Comparison of ENCODE assay signal across 8 mouse cellular contexts in genomic region chr11:57646940-57647339, GRCm38 (mm10). TPM values are rescaled to one million over a fixed set of nuclear protein-coding genes. Genes with fewer than 3 reads are reported as not detected.
A peak's percentile ranks its signal among the peaks of the same experiment; 100 is the strongest.
DNase-seq lines count a peak whose midpoint lies in the region; ATAC-seq and TF ChIP-seq lines count a peak whose summit lies in the region.

No protein-coding gene starts in this region.

- H3K27me3 ChIP-seq in erythroblast, embryonic 14.5 days (ENCODE audit: control insufficient read depth), result peaks cover 19% of the 10 kb centered on the region
- peaks cover 11% of the 10 kb centered on the region; the same call in 1 of the 2 replicates for H3K27me3 ChIP-seq in liver, embryonic 12.5 days (replicated peaks)
- no peaks in the 10 kb centered on the region for H3K27me3 ChIP-seq in stomach, postnatal 0 days (ENCODE audit: control insufficient read depth, insufficient read depth, low read length)

- peaks cover 80% of the 10 kb centered on the region for H3K4me1 ChIP-seq in erythroblast, embryonic 14.5 days (ENCODE audit: control insufficient read depth)
- H3K4me1 ChIP-seq in liver, embryonic 12.5 days, result peaks cover 76% of the 10 kb centered on the region
- H3K4me1 ChIP-seq in stomach, postnatal 0 days (replicated peaks; ENCODE audit: control insufficient read depth, insufficient read depth), result peaks cover 6% of the 10 kb centered on the region; the same call in 1 of the 2 replicates

- H3K36me3 ChIP-seq in erythroblast, embryonic 14.5 days (ENCODE audit: control insufficient read depth), result peaks cover 54% of the 10 kb centered on the region
- H3K36me3 ChIP-seq in liver, embryonic 12.5 days, result peaks cover 27% of the 10 kb centered on the region
- H3K36me3 ChIP-seq in stomach, postnatal 0 days (ENCODE audit: control insufficient read depth, insufficient read depth, low read length), result no peaks in the 10 kb centered on the region

- no peak for TF ChIP-seq CTCF in stomach, postnatal 0 days (IDR thresholded peaks at IDR 0.05; ENCODE audit: low read depth)

- H3K27ac ChIP-seq in liver, embryonic 12.5 days, result 0 out of 2 replicates have a peak overlapping the region, but pooled peaks have one; percentile 20
- H3K27ac ChIP-seq in stomach, postnatal 0 days (replicated peaks), result no peak overlapping the region

- no peaks in the 10 kb centered on the region for H3K9me3 ChIP-seq in erythroblast, embryonic 14.5 days (ENCODE audit: control insufficient read depth, low read length)
- no peaks in the 10 kb centered on the region for H3K9me3 ChIP-seq in liver, embryonic 12.5 days (replicated peaks)
- H3K9me3 ChIP-seq in stomach, postnatal 0 days (ENCODE audit: control insufficient read depth, low read length), result no peaks in the 10 kb centered on the region

- no peak for ATAC-seq in erythroblast, adult 5-6 weeks (replicated peaks; ENCODE audit: low FRiP score, poor library complexity, severe bottlenecking)
- ATAC-seq in liver, embryonic 12.5 days, result no peak
- ATAC-seq in stomach, postnatal 0 days (ENCODE audit: low FRiP score, low TSS enrichment), result no peak

- H3K4me2 ChIP-seq in liver, embryonic 12.5 days, result peak overlapping the region; percentile 98
- 0 out of 2 replicates have a peak overlapping the region, but pooled peaks have one; percentile 1 for H3K4me2 ChIP-seq in stomach, postnatal 0 days (replicated peaks; ENCODE audit: low read depth)

- peak overlapping the region; percentile 98 for H3K4me3 ChIP-seq in erythroblast, embryonic 14.5 days (replicated peaks)
- peak overlapping the region; percentile 97 for H3K4me3 ChIP-seq in liver, embryonic 12.5 days
- H3K4me3 ChIP-seq in stomach, postnatal 0 days (ENCODE audit: low read depth, low read length), result no peak overlapping the region

- 84% methylated on average over 8 of the region's 8 CpGs for WGBS in liver, embryonic 12.5 days (ENCODE audit: insufficient replicate concordance)
- 77% methylated on average over 8 of the region's 8 CpGs for WGBS in stomach, postnatal 0 days

- TF ChIP-seq EP300 in stomach, postnatal 0 days (optimal IDR thresholded peaks at IDR 0.05), result no peak

- DNase-seq in thymus, postnatal 14 days, result peak; percentile 3
- DNase-seq in thymus, postnatal 25 days, result no peak
- DNase-seq in stomach, postnatal 0 days (ENCODE audit: low spot score), result no peak
- no peak for DNase-seq in left cerebral cortex, adult 18-20 months (ENCODE audit: low spot score in 2 of 2)
- no peak for DNase-seq in frontal cortex, postnatal 36 days (ENCODE audit: low spot score in 2 of 2)

- peak overlapping the region; percentile 99 for H3K9ac ChIP-seq in liver, embryonic 12.5 days
- no peak overlapping the region for H3K9ac ChIP-seq in stomach, postnatal 0 days (ENCODE audit: low read length)

RNA-seq across cellular contexts. Expression of gene Galnt10, which starts 1.7 kb away (rescaled TPM):
- 7.3 and 7.8 TPM in 2 replicates for polyA plus RNA-seq in erythroblast, embryonic 14.5 days (2012)
- total RNA-seq in erythroblast, adult 5-6 weeks (2015; ENCODE audit: low replicate concordance), result 39.4 and 43.5 TPM in 2 replicates
- total RNA-seq in erythroblast, adult 5-6 weeks (2017; ENCODE audit: low replicate concordance), result 102 and 103 TPM in 2 replicates
- polyA plus RNA-seq in liver, embryonic 12.5 days (2016; fragmentation: Nextera tagmentation; extraction: Ambion mirVana), result 34.2 and 36.3 TPM in 2 replicates
- 8.8 and 9.6 TPM in 2 replicates for polyA plus RNA-seq in stomach, postnatal 0 days (2015; fragmentation: Nextera tagmentation; extraction: Ambion mirVana)
- total RNA-seq in left cerebral cortex, adult 18-20 months (2021), result 1 to 10 TPM; 6.4 to 6.6 TPM
